Mouse (Mus musculus) kidney, adult 2 months (tissue): ENCODE data around the gene Polr3h. TPM values are rescaled to one million over a fixed set of nuclear protein-coding genes. Genes with fewer than 3 reads are reported as not detected.

Experiments
- DNase-seq: peaks from one replicate; pipeline ENCODE4 v3.0.0; 2021
- H3K27ac ChIP-seq: fragments of 200-500 bp; 2 replicates; pipeline ENCODE4 v1.5.1; 2012; ENCODE audit warnings: low read depth, low read length, control low read depth, inconsistent platforms; ENCODE audit not compliant: insufficient read depth
- H3K27me3 ChIP-seq: fragments of 200-500 bp; replicated peaks from 2 replicates; pipeline ENCODE4 v1.6.1; 2012; ENCODE audit warnings: mild to moderate bottlenecking, moderate library complexity, low read length, inconsistent platforms; ENCODE audit not compliant: control insufficient read depth, insufficient read depth
- H3K36me3 ChIP-seq: fragments of 200-500 bp; 2 replicates; pipeline ENCODE4 v1.6.1; 2012; ENCODE audit warnings: mild to moderate bottlenecking, moderate library complexity, low read length, inconsistent platforms; ENCODE audit not compliant: control insufficient read depth, insufficient read depth
- H3K4me1 ChIP-seq: fragments of 200-500 bp; 2 replicates; pipeline ENCODE4 v1.6.1; 2011; ENCODE audit warnings: low read length; ENCODE audit not compliant: control insufficient read depth, insufficient read depth
- H3K4me3 ChIP-seq: fragments of 200-500 bp; 2 replicates; pipeline ENCODE4 v1.5.1; 2011; ENCODE audit warnings: mild to moderate bottlenecking, low read depth, low read length, control low read depth; ENCODE audit not compliant: insufficient read depth
- CTCF ChIP-seq: fragments of 200-500 bp; conservative IDR thresholded peaks from 2 replicates; pipeline ENCODE4 v1.5.1; 2011; ENCODE audit warnings: low read depth, mild to moderate bottlenecking, control low read depth, low read length, moderate library complexity, mixed read lengths; ENCODE audit not compliant: insufficient read depth, insufficient read length
- POLR2A ChIP-seq: fragments of 200-500 bp; IDR thresholded peaks from one replicate; pipeline ENCODE4 v1.6.1; 2011; ENCODE audit warnings: low read depth, low read length, control low read depth
- WGBS: fragments of 180-500 bp; shearing (Covaris S2); methylation state at CpG from one replicate; pipeline ENCODE4 v1.1.7; 2018; 5-methylcytosine and 5-hydroxymethylcytosine counted together
- polyA plus RNA-seq: library from polyadenylated mRNA; depleted of rRNA; stranded (reverse); fragments of >200 nt; gene quantifications from 2 replicates; pipeline ENCODE4 v1.2.3, GENCODE M21; 2012

Polr3h gene
- polyA plus RNA-seq, 1 experiment: 20.2 TPM

GRCm38 (mm10) chr15:81950716-81951115, 24.7 kb upstream of the Polr3h start:
- Histone ChIP-seq H3K4me1 (no peaks in the 10 kb centered on the region; the same call in 1 of the 2 replicates), H3K36me3 (no peaks in the 10 kb centered on the region; the same call in 1 of the 2 replicates), H3K27me3 (no peaks in the 10 kb centered on the region), H3K27ac (no peak overlapping the region), H3K4me3 (no peak overlapping the region)
- no peak for TF ChIP-seq POLR2A
- TF ChIP-seq CTCF: no peak
- WGBS: 83% methylated on average over 5 of the region's 5 CpGs
- DNase-seq: no peak

GRCm38 (mm10) chr15:81949476-81950131, 23.6 kb upstream of the Polr3h start:
- DNase-seq: peak; percentile 72
- Histone ChIP-seq H3K27me3 (no peaks in the 10 kb centered on the region), H3K27ac (no peak overlapping the region; the same call in 1 of the 2 replicates), H3K4me3 (no peak overlapping the region), H3K4me1 (no peaks in the 10 kb centered on the region; the same call in 1 of the 2 replicates), H3K36me3 (no peaks in the 10 kb centered on the region)
- TF ChIP-seq POLR2A (no peak), CTCF (no peak)
- WGBS: 62% methylated on average over 11 of the region's 11 CpGs

- no peaks in the 10 kb centered on the region for H3K36me3 ChIP-seq
- no peak for DNase-seq
- WGBS: 68% methylated on average over 10 of the region's 10 CpGs
- no peaks in the 10 kb centered on the region; the same call in 1 of the 2 replicates for H3K4me1 ChIP-seq
- H3K4me3 ChIP-seq: no peak overlapping the region
- no peak overlapping the region; the same call in 1 of the 2 replicates for H3K27ac ChIP-seq
- no peaks in the 10 kb centered on the region for H3K27me3 ChIP-seq
- TF ChIP-seq CTCF (no peak), POLR2A (no peak)
These were observed 23.0 kb upstream of the Polr3h start for GRCm38 (mm10) chr15:81949076-81949475.

GRCm38 (mm10) chr15:81943176-81943749, 17.2 kb upstream of the Polr3h start:
- Histone ChIP-seq H3K4me3 (no peak overlapping the region), H3K4me1 (no peaks in the 10 kb centered on the region), H3K27ac (no peak overlapping the region), H3K27me3 (no peaks in the 10 kb centered on the region), H3K36me3 (no peaks in the 10 kb centered on the region)
- 43% methylated on average over 9 of the region's 9 CpGs for WGBS
- no peak for DNase-seq
- TF ChIP-seq CTCF (no peak), POLR2A (no peak)

GRCm38 (mm10) chr15:81941010-81941409, 15.0 kb upstream of the Polr3h start:
- no peak for TF ChIP-seq POLR2A
- no peak for TF ChIP-seq CTCF
- 94% methylated on average over 2 of the region's 2 CpGs for WGBS
- Histone ChIP-seq H3K27ac (no peak overlapping the region), H3K4me1 (peaks cover 5% of the 10 kb centered on the region; the same call in 1 of the 2 replicates), H3K27me3 (no peaks in the 10 kb centered on the region), H3K4me3 (no peak overlapping the region), H3K36me3 (no peaks in the 10 kb centered on the region)
- DNase-seq: no peak

- H3K27ac ChIP-seq: no peak overlapping the region
These were observed 14.2 kb upstream of the Polr3h start for GRCm38 (mm10) chr15:81940219-81940618.

GRCm38 (mm10) chr15:81939774-81940173, 13.7 kb upstream of the Polr3h start:
- WGBS: 88% methylated on average over 4 of the region's 4 CpGs
- Histone ChIP-seq H3K27me3 (no peaks in the 10 kb centered on the region), H3K4me1 (peaks cover 5% of the 10 kb centered on the region; the same call in 1 of the 2 replicates), H3K4me3 (no peak overlapping the region), H3K36me3 (no peaks in the 10 kb centered on the region), H3K27ac (no peak overlapping the region)
- TF ChIP-seq CTCF: no peak
- no peak for TF ChIP-seq POLR2A
- no peak for DNase-seq

More at GRCm38 (mm10) chr15:81940219-81940618, 14.2 kb upstream of the Polr3h start:
- no peak overlapping the region for H3K4me3 ChIP-seq
- peaks cover 5% of the 10 kb centered on the region; the same call in 1 of the 2 replicates for H3K4me1 ChIP-seq
- TF ChIP-seq POLR2A: no peak
- TF ChIP-seq CTCF: no peak
- 92% methylated on average over 5 of the region's 5 CpGs for WGBS
- no peak for DNase-seq
- no peaks in the 10 kb centered on the region for H3K27me3 ChIP-seq
- no peaks in the 10 kb centered on the region for H3K36me3 ChIP-seq
